Mouse (Mus musculus): ENCODE data around the gene Flt3l. TPM values are rescaled to one million over a fixed set of nuclear protein-coding genes. Genes with fewer than 3 reads are reported as not detected.
"Not testable (repeated sequence)": the region's sequence is repeated elsewhere in the genome, so short reads cannot be mapped to it uniquely, and the experiment has no call there.

The Flt3l gene
- polyA plus RNA-seq, 1 experiment from 2014 or later: 3.4 TPM

DNA sequence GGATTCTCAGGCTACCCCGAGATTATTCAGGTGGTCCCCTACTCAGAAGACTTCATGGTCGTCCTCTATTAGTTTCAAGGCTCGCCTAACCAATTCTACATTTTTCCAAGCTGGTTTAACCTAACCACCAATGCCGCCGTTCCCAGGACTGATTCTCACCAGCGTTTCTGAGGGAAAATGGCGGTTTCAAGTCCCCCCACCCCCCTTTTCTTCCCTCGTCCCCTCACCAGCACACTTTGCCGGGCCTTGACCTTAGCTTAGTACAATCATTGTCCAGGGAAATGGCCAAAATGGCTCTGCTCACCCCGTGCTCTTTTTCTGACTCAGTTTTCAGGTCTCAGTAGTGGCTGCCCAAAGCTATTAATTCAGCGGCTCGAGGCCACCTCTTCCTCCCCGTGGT is 39.2 kb upstream of the Flt3l start:
- Histone ChIP-seq H3K9me3 (replicated peaks) (no peaks in the 10 kb centered on the region), H3K27ac (replicated peaks) (no peak overlapping the region), H3K27me3 (peaks cover 96% of the 10 kb centered on the region), H3K36me3 (replicated peaks) (no peaks in the 10 kb centered on the region), H3K4me3 (replicated peaks) (no peak overlapping the region), H3K4me2 (no peak overlapping the region), H3K9ac (no peak overlapping the region), H3K4me1 (replicated peaks) (peaks cover 3% of the 10 kb centered on the region; the same call in 1 of the 2 replicates)
- WGBS (ENCODE audit: insufficient replicate concordance): 1% methylated on average over 13 of the region's 13 CpGs
- no peak for ATAC-seq (ENCODE audit: insufficient read depth)

DNA sequence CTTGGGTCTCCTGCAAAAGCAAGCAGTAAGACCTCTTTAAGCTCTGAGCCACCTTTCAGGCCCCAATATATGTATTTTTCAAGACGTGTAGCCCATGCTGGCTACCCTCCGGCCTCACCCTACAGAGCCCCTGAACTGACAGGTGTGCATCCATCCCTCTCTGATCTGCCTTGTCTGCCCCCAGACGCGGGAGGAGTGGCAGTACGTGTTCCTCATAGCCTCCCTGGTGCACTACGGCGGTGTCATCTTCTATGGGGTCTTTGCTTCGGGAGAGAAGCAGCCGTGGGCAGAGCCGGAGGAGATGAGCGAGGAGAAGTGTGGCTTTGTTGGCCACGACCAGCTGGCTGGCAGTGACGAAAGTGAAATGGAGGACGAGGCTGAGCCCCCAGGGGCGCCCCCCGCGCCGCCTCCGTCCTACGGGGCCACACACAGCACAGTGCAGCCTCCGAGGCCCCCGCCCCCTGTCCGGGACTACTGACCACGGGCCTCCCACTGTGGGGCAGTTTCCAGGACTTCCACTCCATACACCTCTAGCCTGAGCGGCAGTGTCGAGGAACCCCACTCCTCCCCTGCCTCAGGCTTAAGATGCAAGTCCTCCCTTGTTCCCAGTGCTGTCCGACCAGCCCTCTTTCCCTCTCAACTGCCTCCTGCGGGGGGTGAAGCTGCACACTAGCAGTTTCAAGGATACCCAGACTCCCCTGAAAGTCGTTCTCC is 38.5 kb upstream of the Flt3l start:
- no peak overlapping the region for H3K27ac ChIP-seq (replicated peaks)
- no peaks in the 10 kb centered on the region for H3K36me3 ChIP-seq (replicated peaks)
- H3K9ac ChIP-seq: no peak overlapping the region
- H3K4me3 ChIP-seq (replicated peaks): no peak overlapping the region
- H3K4me2 ChIP-seq: no peak overlapping the region
- peaks cover 7% of the 10 kb centered on the region for H3K9me3 ChIP-seq (replicated peaks)
- WGBS (ENCODE audit: insufficient replicate concordance): 3% methylated on average over 29 of the region's 29 CpGs
- peaks cover 3% of the 10 kb centered on the region; the same call in 1 of the 2 replicates for H3K4me1 ChIP-seq (replicated peaks)
- H3K27me3 ChIP-seq: peaks cover 96% of the 10 kb centered on the region
- ATAC-seq (ENCODE audit: insufficient read depth): no peak

DNA sequence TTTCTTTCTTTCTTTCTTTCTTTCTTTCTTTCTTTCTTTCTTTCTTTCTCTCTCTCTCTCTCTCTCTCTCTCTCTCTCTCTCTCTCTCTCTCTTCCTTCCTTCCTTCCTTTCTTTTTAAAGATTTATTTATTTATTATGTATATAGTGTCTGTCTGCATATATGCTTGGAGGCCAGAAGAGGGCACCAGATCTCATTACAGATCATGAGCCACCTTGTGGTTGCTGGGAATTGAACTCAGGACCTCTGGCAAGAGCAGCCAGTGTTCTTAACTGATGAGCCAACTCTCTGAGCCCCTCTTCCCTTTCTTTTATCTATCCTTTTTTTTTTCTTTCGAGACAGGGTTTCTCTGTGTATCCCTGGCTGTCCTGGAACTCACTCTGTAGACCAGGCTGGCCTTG is 37.5 kb upstream of the Flt3l start:
- WGBS (ENCODE audit: insufficient replicate concordance): 43% methylated on average over 1 of the region's 1 CpGs
- peaks cover 13% of the 10 kb centered on the region for H3K9me3 ChIP-seq (replicated peaks)
- H3K27ac ChIP-seq (replicated peaks); H3K4me3 ChIP-seq (replicated peaks); ATAC-seq (ENCODE audit: insufficient read depth); H3K4me1 ChIP-seq (replicated peaks); H3K4me2 ChIP-seq; H3K36me3 ChIP-seq (replicated peaks); H3K9ac ChIP-seq: not testable (repeated sequence)
- peaks cover 96% of the 10 kb centered on the region for H3K27me3 ChIP-seq

DNA sequence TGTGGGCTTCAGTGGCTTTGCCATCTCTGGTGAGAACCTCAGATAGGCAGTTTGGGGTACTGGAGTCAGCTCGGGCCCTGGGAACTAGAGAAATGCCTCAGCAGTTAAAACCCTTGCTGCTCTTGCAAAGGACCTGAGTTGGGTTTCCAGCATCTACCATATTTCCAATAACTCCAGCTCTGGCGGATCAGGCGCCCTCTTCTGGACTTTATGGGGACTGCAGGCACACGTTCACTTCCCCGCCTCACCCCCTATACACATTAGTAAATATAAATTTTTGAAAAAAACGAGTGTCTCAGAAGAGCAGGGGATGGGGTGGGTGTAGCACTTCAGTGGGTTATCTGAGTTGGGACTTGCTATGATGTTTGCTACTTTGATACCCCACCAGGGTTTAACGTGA is 36.7 kb upstream of the Flt3l start:
- peaks cover 13% of the 10 kb centered on the region for H3K9me3 ChIP-seq (replicated peaks)
- WGBS (ENCODE audit: insufficient replicate concordance): 46% methylated on average over 7 of the region's 7 CpGs
- H3K27ac ChIP-seq (replicated peaks): no peak overlapping the region
- ATAC-seq (ENCODE audit: insufficient read depth): no peak
- H3K4me3 ChIP-seq (replicated peaks): no peak overlapping the region
- H3K36me3 ChIP-seq (replicated peaks): no peaks in the 10 kb centered on the region
- H3K9ac ChIP-seq: no peak overlapping the region
- no peak overlapping the region for H3K4me2 ChIP-seq
- peaks cover 3% of the 10 kb centered on the region; the same call in 1 of the 2 replicates for H3K4me1 ChIP-seq (replicated peaks)
- peaks cover 96% of the 10 kb centered on the region for H3K27me3 ChIP-seq

DNA sequence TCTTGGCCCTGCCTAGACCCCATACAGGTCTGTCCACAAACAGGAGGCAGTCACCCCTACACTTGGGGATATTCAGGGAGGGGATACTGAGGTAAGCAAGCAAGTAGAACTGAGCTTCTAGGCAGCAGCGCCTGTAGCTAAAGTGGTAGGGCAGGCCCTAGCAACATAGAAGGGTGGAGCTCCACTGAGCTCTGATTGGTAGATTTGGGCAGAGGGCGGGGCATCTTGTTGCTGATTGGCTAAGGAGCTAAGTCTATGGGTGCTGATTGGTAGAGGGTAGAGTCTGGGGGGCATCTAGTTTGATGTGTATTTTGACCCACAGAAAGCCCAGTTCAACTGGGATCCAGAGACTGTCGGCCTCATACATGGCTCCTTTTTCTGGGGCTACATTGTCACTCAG is 33.3 kb upstream of the Flt3l start:
- peaks cover 96% of the 10 kb centered on the region for H3K27me3 ChIP-seq
- no peak for ATAC-seq (ENCODE audit: insufficient read depth)
- WGBS (ENCODE audit: insufficient replicate concordance): 66% methylated on average over 3 of the region's 3 CpGs
- no peaks in the 10 kb centered on the region for H3K4me1 ChIP-seq (replicated peaks)
- peaks cover 13% of the 10 kb centered on the region for H3K9me3 ChIP-seq (replicated peaks)
- H3K4me3 ChIP-seq (replicated peaks): no peak overlapping the region
- H3K36me3 ChIP-seq (replicated peaks): no peaks in the 10 kb centered on the region
- no peak overlapping the region for H3K9ac ChIP-seq
- no peak overlapping the region for H3K27ac ChIP-seq (replicated peaks)
- H3K4me2 ChIP-seq: no peak overlapping the region

DNA sequence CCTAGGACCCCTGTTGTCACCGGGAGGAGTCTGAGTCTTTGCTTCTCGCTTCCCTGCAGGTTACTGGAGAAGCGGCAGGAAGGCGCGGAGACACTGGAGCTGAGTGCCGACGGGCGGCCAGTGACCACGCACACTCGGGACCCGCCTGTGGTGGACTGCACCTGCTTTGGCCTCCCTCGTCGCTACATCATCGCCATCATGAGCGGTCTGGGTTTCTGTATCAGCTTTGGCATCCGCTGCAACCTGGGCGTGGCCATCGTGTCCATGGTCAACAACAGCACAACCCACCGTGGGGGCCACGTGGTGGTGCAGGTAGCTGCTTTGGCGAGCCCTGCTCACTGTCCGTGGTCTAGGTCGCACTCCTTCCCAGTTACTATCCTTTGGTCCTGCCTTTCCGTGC is 32.4 kb upstream of the Flt3l start:
- H3K4me1 ChIP-seq (replicated peaks): peaks cover 6% of the 10 kb centered on the region
- no peak overlapping the region for H3K4me3 ChIP-seq (replicated peaks)
- peaks cover 97% of the 10 kb centered on the region for H3K27me3 ChIP-seq
- no peak for ATAC-seq (ENCODE audit: insufficient read depth)
- H3K9me3 ChIP-seq (replicated peaks): peaks cover 13% of the 10 kb centered on the region
- 7% methylated on average over 24 of the region's 24 CpGs for WGBS (ENCODE audit: insufficient replicate concordance)
- H3K27ac ChIP-seq (replicated peaks): no peak overlapping the region
- H3K36me3 ChIP-seq (replicated peaks): no peaks in the 10 kb centered on the region
- H3K9ac ChIP-seq: no peak overlapping the region
- H3K4me2 ChIP-seq: no peak overlapping the region

DNA sequence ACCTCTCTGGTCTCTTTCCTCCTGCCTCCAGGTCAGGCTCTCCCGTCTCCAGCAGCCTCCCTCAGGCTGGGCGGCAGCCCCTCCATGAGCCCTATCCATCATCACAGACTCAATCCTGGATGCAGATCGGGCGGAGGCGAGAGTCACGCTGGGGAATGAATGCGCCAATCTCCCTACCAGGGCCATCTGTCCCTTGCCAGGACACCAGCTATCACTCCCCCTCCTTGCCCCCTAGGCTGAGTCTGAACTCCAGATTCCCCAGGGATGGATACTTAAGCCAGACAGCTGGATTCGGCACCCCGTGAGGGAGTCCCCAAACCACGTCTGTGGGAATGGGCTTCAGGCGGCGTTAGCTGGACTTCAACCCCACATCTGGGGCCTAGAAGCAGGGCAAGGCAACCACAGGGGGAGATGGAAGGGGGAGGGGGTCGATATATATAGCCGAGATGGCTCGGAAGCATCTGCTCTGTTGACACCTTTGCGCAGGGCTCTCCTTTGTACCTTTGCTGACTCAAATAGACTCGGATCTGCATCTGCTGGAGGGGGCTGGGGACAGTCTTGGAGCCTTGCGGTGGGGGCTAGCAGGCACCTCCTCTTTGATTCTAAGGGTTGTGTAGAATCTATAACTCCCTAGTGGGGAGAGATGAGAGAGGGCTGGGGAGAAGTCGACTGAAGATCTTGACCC is 31.7 kb upstream of the Flt3l start:
- no peak overlapping the region for H3K4me2 ChIP-seq
- peaks cover 8% of the 10 kb centered on the region for H3K4me1 ChIP-seq (replicated peaks)
- WGBS (ENCODE audit: insufficient replicate concordance): 4% methylated on average over 19 of the region's 19 CpGs
- no peak for ATAC-seq (ENCODE audit: insufficient read depth)
- H3K4me3 ChIP-seq (replicated peaks): no peak overlapping the region
- no peaks in the 10 kb centered on the region for H3K36me3 ChIP-seq (replicated peaks)
- no peak overlapping the region for H3K9ac ChIP-seq
- no peak overlapping the region for H3K27ac ChIP-seq (replicated peaks)
- H3K27me3 ChIP-seq: peaks cover 99% of the 10 kb centered on the region
- peaks cover 13% of the 10 kb centered on the region for H3K9me3 ChIP-seq (replicated peaks)

DNA sequence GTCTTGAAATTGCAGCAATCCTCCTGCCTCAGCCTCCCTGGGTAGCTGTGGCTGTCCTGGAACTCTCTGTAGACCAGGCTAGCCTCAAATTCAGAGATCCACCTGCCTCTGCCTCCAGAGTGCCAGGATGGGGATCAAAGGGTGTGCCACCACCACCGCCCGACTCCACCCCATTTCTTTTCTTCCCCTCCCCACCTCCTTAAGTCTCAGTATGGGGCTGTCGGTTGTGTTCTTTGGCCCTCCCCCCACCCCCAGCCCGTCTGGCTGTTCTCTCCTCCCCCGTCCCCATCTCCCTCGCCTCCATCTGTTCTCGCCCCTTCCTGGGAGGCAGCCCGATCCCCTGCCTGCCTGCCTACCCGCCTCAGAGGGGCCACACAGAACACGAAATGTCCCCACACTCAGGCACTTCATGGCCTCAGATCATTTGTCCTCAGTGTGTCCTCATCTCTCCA is 30.7 kb upstream of the Flt3l start:
- WGBS (ENCODE audit: insufficient replicate concordance): 16% methylated on average over 10 of the region's 10 CpGs
- ATAC-seq (ENCODE audit: insufficient read depth): no peak
- Histone ChIP-seq H3K4me3 (replicated peaks) (no peak overlapping the region), H3K9ac (no peak overlapping the region), H3K4me2 (no peak overlapping the region), H3K27me3 (peaks cover 98% of the 10 kb centered on the region), H3K4me1 (replicated peaks) (peaks cover 15% of the 10 kb centered on the region), H3K36me3 (replicated peaks) (no peaks in the 10 kb centered on the region), H3K9me3 (replicated peaks) (peaks cover 13% of the 10 kb centered on the region), H3K27ac (replicated peaks) (no peak overlapping the region)

DNA sequence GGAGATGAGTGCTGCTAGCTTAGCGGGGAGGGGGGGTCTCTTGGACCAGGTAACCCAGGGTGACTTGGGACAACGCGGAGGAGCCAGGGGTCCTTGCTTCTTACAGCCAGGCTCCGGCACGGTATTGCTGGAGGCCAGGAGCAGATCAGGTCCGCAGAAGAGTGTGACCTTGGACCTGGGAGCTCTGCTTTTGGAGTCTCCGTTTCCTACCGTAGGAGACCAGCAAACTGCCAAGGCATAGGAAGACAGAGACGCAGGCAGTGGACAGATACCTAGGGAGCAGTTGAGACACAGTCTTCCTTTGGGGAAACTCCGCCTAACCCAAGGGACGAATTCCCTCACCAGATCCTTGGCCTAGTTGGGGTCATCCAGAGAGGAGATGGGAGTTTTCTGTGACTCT is 29.5 kb upstream of the Flt3l start:
- H3K9me3 ChIP-seq (replicated peaks): peaks cover 13% of the 10 kb centered on the region
- no peak overlapping the region for H3K4me3 ChIP-seq (replicated peaks)
- ATAC-seq (ENCODE audit: insufficient read depth): no peak
- 49% methylated on average over 11 of the region's 11 CpGs for WGBS (ENCODE audit: insufficient replicate concordance)
- H3K27me3 ChIP-seq: peaks cover 85% of the 10 kb centered on the region
- H3K4me1 ChIP-seq (replicated peaks): peaks cover 21% of the 10 kb centered on the region
- H3K27ac ChIP-seq (replicated peaks): no peak overlapping the region
- no peak overlapping the region for H3K9ac ChIP-seq
- no peak overlapping the region for H3K4me2 ChIP-seq
- H3K36me3 ChIP-seq (replicated peaks): no peaks in the 10 kb centered on the region

DNA sequence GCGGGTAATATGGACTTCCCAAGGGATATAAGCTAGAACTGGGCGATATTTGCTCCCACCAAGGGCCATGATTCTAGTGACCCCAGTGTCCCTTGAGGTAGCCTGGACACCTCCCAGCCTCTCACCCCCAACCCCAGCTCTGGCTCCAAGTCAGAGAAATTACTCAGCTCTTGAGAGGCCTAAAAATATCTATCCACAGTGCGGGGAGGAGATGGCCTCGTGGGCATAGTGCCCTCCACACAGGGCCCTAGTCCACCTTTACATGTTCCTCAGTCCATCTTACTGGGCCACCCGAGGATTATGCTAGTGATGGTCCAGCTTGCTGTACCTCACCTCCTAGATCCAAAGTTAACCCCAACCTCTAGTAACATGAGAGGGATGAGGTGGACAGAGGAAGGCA is 28.6 kb upstream of the Flt3l start:
- no peak for ATAC-seq (ENCODE audit: insufficient read depth)
- WGBS (ENCODE audit: insufficient replicate concordance): 49% methylated on average over 5 of the region's 5 CpGs
- peaks cover 7% of the 10 kb centered on the region for H3K9me3 ChIP-seq (replicated peaks)

DNA sequence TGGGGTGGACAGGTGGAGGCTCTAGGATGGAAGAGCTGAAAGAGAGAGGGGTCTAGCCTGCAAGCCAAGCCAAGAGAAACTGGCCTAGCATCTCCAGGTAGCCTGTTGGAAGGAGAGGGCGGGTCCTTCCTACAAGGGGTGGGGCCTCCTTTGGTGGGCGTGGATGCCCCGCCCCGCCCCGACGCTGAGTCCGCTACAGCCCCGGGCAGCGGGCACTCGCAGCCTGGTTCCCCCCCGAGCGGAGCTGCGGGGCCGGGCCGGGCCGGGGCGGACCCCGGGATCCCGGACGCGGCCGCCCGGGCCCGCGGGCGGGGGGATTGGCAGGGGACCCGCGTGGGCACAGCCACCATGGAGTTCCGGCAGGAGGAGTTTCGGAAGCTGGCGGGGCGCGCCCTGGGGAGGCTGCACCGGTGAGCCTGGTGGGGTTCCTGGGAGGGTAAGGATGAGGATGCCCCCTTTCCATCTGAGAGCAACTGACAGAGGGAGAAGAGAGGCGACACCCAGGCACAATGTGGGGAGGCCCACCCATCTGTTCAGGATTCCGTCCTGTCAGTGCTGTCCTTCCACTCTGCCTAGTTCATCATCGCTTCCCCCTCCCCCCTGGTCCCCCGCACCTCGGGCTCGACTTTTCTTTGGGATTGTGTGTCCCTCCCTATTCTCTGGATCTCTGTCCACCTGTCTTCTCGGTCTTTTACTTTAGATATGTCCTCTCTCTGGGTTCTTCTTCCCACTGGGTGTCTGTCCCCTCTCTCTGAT is 27.7 kb upstream of the Flt3l start, which contains the start of gene Slc17a7:
Gene Slc17a7 (plus strand): TSS at position 215 of the 756 bp plus-strand sequence.
- Histone ChIP-seq H3K27me3 (peaks cover 68% of the 10 kb centered on the region), H3K9ac (no peak within 1 kb of the TSS), H3K27ac (replicated peaks) (no peak within 1 kb of the TSS), H3K4me3 (replicated peaks) (peak within 1 kb of the TSS; percentile 51), H3K36me3 (replicated peaks) (no peaks in the 10 kb centered on the region; the same call in 1 of the 2 replicates), H3K4me2 (peak within 1 kb of the TSS; percentile 75), H3K4me1 (replicated peaks) (peaks cover 21% of the 10 kb centered on the region), H3K9me3 (replicated peaks) (no peaks in the 10 kb centered on the region)
- peak; percentile 27; the same call in 1 of the 2 replicates for ATAC-seq (ENCODE audit: insufficient read depth)
- WGBS (ENCODE audit: insufficient replicate concordance): 4% methylated on average over 40 of the region's 41 CpGs

More for the DNA sequence above, 28.6 kb upstream of the Flt3l start:
- Histone ChIP-seq H3K36me3 (replicated peaks) (no peaks in the 10 kb centered on the region; the same call in 1 of the 2 replicates), H3K4me1 (replicated peaks) (peaks cover 21% of the 10 kb centered on the region), H3K27me3 (peaks cover 77% of the 10 kb centered on the region), H3K4me2 (no peak overlapping the region), H3K27ac (replicated peaks) (no peak overlapping the region), H3K4me3 (replicated peaks) (no peak overlapping the region), H3K9ac (no peak overlapping the region)
